Mouse (Mus musculus) E14TG2a.4 (cell line): Measurements from ENCODE around the gene Ell.

Experiments used
- H3K27me3 ChIP-seq: 2 replicates; pipeline ENCODE4 v1.6.1; 2014; ENCODE audit warnings: low read length, control low read depth; ENCODE audit not compliant: insufficient read depth
- H3K36me3 ChIP-seq: 2 replicates; pipeline ENCODE4 v1.6.1; 2014; ENCODE audit warnings: low read length, control low read depth; ENCODE audit not compliant: insufficient read depth
- H3K4me1 ChIP-seq: replicated peaks from 2 replicates; pipeline ENCODE4 v1.6.1; 2014; ENCODE audit warnings: low read depth, low read length, control low read depth
- H3K4me3 ChIP-seq: replicated peaks from 2 replicates; pipeline ENCODE4 v1.5.1; 2014; ENCODE audit warnings: mild to moderate bottlenecking, low read length
- H3K9me3 ChIP-seq: 2 replicates; pipeline ENCODE4 v1.6.1; 2014; ENCODE audit warnings: low read length, control low read depth
- CTCF ChIP-seq: conservative IDR thresholded peaks from 2 replicates; pipeline ENCODE4 v1.5.1; 2014; ENCODE audit warnings: low read length
- NANOG ChIP-seq: IDR thresholded peaks from 2 replicates; pipeline ENCODE4 v1.6.1; 2014; ENCODE audit warnings: borderline replicate concordance, low read length, mixed read lengths
- POU5F1 ChIP-seq: IDR thresholded peaks from 2 replicates; pipeline ENCODE4 v1.6.1; 2014; ENCODE audit warnings: low read length, borderline replicate concordance

The Ell gene

GRCm38 (mm10) chr8:70635527-70635926 lies 96.3 kb downstream of the Ell start:
- no peak overlapping the region for H3K4me3 ChIP-seq
- H3K4me1 ChIP-seq, result peaks cover 83% of the 10 kb centered on the region
- TF ChIP-seq POU5F1 (no peak), NANOG (no peak), CTCF (no peak)
- no peaks in the 10 kb centered on the region for H3K27me3 ChIP-seq
- H3K9me3 ChIP-seq, result no peaks in the 10 kb centered on the region
- no peaks in the 10 kb centered on the region for H3K36me3 ChIP-seq

GRCm38 (mm10) chr8:70636838-70637237 lies 97.6 kb downstream of the Ell start:
- Histone ChIP-seq H3K4me1 (peaks cover 71% of the 10 kb centered on the region), H3K36me3 (no peaks in the 10 kb centered on the region), H3K27me3 (no peaks in the 10 kb centered on the region), H3K9me3 (no peaks in the 10 kb centered on the region), H3K4me3 (no peak overlapping the region)
- no peak for TF ChIP-seq POU5F1
- no peak for TF ChIP-seq CTCF
- TF ChIP-seq NANOG, result no peak

GRCm38 (mm10) chr8:70638752-70639151 lies 99.5 kb downstream of the Ell start:
- Histone ChIP-seq H3K27me3 (no peaks in the 10 kb centered on the region), H3K4me3 (peak overlapping the region; percentile 10; the same call in 1 of the 2 replicates), H3K9me3 (no peaks in the 10 kb centered on the region), H3K36me3 (no peaks in the 10 kb centered on the region), H3K4me1 (peaks cover 61% of the 10 kb centered on the region)
- TF ChIP-seq CTCF, result no peak
- TF ChIP-seq NANOG, result no peak
- TF ChIP-seq POU5F1, result no peak
